Mouse (Mus musculus) C2C12 (cell line): ENCODE data around the gene Hoxd8.

ENCODE experiments used
- CEBPB ChIP-seq: IDR thresholded peaks from one replicate; pipeline ENCODE4 v1.6.1; 2011; ENCODE audit warnings: low read depth, mild to moderate bottlenecking, control low read depth, moderate library complexity
- CTCF ChIP-seq: IDR thresholded peaks from one replicate; pipeline ENCODE4 v1.5.1; 2011; ENCODE audit not compliant: control insufficient read depth, insufficient read depth, insufficient read length
- MAX ChIP-seq: IDR thresholded peaks from one replicate; pipeline ENCODE4 v1.6.1; 2011; ENCODE audit warnings: mild to moderate bottlenecking, control low read depth
- MYOG ChIP-seq: IDR thresholded peaks from one replicate; pipeline ENCODE4 v1.6.1; 2011; ENCODE audit not compliant: control insufficient read depth, insufficient read length; ENCODE audit errors: extremely low read depth

DNA sequence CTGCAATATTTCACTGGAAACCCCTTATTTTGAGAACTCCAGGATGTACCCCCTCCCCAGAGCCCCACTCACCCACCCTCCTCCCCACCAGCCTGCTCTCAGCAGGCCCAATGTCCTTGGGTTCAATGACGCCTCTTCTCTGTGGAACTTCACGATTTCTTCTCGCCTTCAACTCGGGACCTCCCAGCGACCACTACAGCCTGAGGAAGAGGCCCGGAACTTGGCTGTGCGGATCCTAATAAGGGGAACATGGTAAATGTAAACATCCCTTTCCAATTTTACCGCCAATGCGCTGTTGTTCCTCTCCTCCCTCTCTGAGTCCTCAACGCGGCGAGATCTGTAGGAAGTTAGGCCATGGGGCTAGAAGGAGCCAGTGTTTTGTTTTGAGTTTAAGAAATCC lies 20.3 kb upstream of the Hoxd8 start:
- TF ChIP-seq CTCF: no peak
- TF ChIP-seq MYOG: no peak
- TF ChIP-seq CEBPB: no peak
- no peak for TF ChIP-seq MAX
